Mouse (Mus musculus) frontal cortex, adult 2 months (tissue): ENCODE data around the gene Npcd. TPM values are rescaled to one million over a fixed set of nuclear protein-coding genes. Genes with fewer than 3 reads are reported as not detected.

Source experiments
- DNase-seq, 2 experiments: peaks; one replicate each; pipeline ENCODE4 v3.0.0; 2022; ENCODE audit warnings: low spot score in 1 of 2; ENCODE audit errors: extremely low spot score in 1 of 2
- polyA plus RNA-seq: library from polyadenylated mRNA; depleted of rRNA; stranded (reverse); fragments of >200 nt; gene quantifications from 2 replicates; pipeline ENCODE4 v1.2.3, GENCODE M21; 2012; rRNA removed

Npcd gene
- polyA plus RNA-seq = 2.9 and 4.8 TPM in 2 replicates

- peak; percentile 95 to 99 for DNase-seq
Observed at GRCm38 (mm10) chr15:79834130-79834880, at the start of gene Npcd, which contains the start of gene Cbx6. TSS of gene Npcd (minus strand) at chr15:79834237. TSS of gene Cbx6 (minus strand) at chr15:79834688.

GRCm38 (mm10) chr15:79883352-79883822, 49.4 kb upstream of the Npcd start:
- peak; percentile 90 to 97 for DNase-seq

GRCm38 (mm10) chr15:79882623-79883267, 48.7 kb upstream of the Npcd start:
- peak; percentile 72 to 80 for DNase-seq

- no peak for DNase-seq
Observed at GRCm38 (mm10) chr15:79880477-79880876, 46.4 kb upstream of the Npcd start.

- peak; percentile 68 to 83 for DNase-seq
Observed at GRCm38 (mm10) chr15:79879319-79879718, 45.3 kb upstream of the Npcd start.

GRCm38 (mm10) chr15:79878725-79879136, 44.7 kb upstream of the Npcd start:
- DNase-seq = no peak

GRCm38 (mm10) chr15:79875261-79875995, 41.4 kb upstream of the Npcd start:
- no peak for DNase-seq

GRCm38 (mm10) chr15:79873995-79874394, 40.0 kb upstream of the Npcd start:
- no peak for DNase-seq

GRCm38 (mm10) chr15:79873545-79873944, 39.5 kb upstream of the Npcd start:
- DNase-seq = no peak

- no peak for DNase-seq
Observed at GRCm38 (mm10) chr15:79867260-79868002, 33.4 kb upstream of the Npcd start.

GRCm38 (mm10) chr15:79859821-79860220, 25.8 kb upstream of the Npcd start:
- no peak for DNase-seq

- DNase-seq = no peak
Observed at GRCm38 (mm10) chr15:79858979-79859378, 24.9 kb upstream of the Npcd start.

GRCm38 (mm10) chr15:79850143-79850542, 16.1 kb upstream of the Npcd start:
- DNase-seq = no peak

- DNase-seq = peak in 1 of 2 experiments; percentile 48
Observed at GRCm38 (mm10) chr15:79847100-79847499, 13.1 kb upstream of the Npcd start.

GRCm38 (mm10) chr15:79845986-79846385, 11.9 kb upstream of the Npcd start:
- no peak for DNase-seq

GRCm38 (mm10) chr15:79842985-79843384, 8.9 kb upstream of the Npcd start:
- DNase-seq = no peak

- no peak for DNase-seq
Observed at GRCm38 (mm10) chr15:79840281-79840680, 6.2 kb upstream of the Npcd start.

- DNase-seq = no peak
Observed at GRCm38 (mm10) chr15:79834881-79835260, 834 bp upstream of the Npcd start.

GRCm38 (mm10) chr15:79833251-79834050, 586 bp downstream of the Npcd start:
- DNase-seq = no peak
